Mouse (Mus musculus) neural tube, embryonic 14.5 days (tissue): ENCODE measurements around the gene Ski. TPM values are rescaled to one million over a fixed set of nuclear protein-coding genes. Genes with fewer than 3 reads are reported as not detected.

Source experiments
- ATAC-seq: fragments of 200-750 bp; cut with Nextera tagmentation; 2 replicates; pipeline ENCODE4 v1.8.0; 2017; ENCODE audit warnings: low read depth, mild to moderate bottlenecking, moderate TSS enrichment, moderate library complexity
- H3K27ac ChIP-seq: fragments of 300-500 bp; sonication (generic); 2 replicates; pipeline ENCODE4 v1.5.1; 2014; ENCODE audit warnings: low read depth, mild to moderate bottlenecking, control low read depth, low read length, moderate library complexity, mixed read lengths
- H3K27me3 ChIP-seq: fragments of 300-500 bp; sonication (generic); 2 replicates; pipeline ENCODE4 v1.6.1; 2014; ENCODE audit warnings: low read length; ENCODE audit not compliant: control insufficient read depth, insufficient read depth
- H3K36me3 ChIP-seq: fragments of 300-500 bp; sonication (generic); 2 replicates; pipeline ENCODE4 v1.6.1; 2014; ENCODE audit warnings: low read length, mixed read lengths; ENCODE audit not compliant: control insufficient read depth, insufficient read depth
- H3K4me1 ChIP-seq: fragments of 300-500 bp; sonication (generic); 2 replicates; pipeline ENCODE4 v1.6.1; 2014; ENCODE audit warnings: low read length; ENCODE audit not compliant: control insufficient read depth, insufficient read depth
- H3K4me2 ChIP-seq: fragments of 300-500 bp; sonication (generic); 2 replicates; pipeline ENCODE4 v1.6.1; 2014; ENCODE audit warnings: mild to moderate bottlenecking, low read depth, low read length, control low read depth
- H3K4me3 ChIP-seq: fragments of 300-500 bp; sonication (generic); 2 replicates; pipeline ENCODE4 v1.5.1; 2014; ENCODE audit warnings: low read depth, low read length, control low read depth, mixed read lengths
- H3K9ac ChIP-seq: fragments of 300-500 bp; sonication (generic); replicated peaks from 2 replicates; pipeline ENCODE4 v1.6.1; 2014; ENCODE audit warnings: low read depth, mild to moderate bottlenecking, control low read depth, low read length, mixed read lengths
- H3K9me3 ChIP-seq: fragments of 300-500 bp; sonication (generic); 2 replicates; pipeline ENCODE4 v1.6.1; 2016; ENCODE audit warnings: low read length; ENCODE audit not compliant: control insufficient read depth
- whole genome bisulfite sequencing: fragments of 180-500 bp; shearing (Covaris S2); extraction: QIAGEN DNeasy Blood & Tissue Kit; methylation state at CpG from one replicate; pipeline ENCODE4 v1.1.7; 2014; 5-methylcytosine and 5-hydroxymethylcytosine counted together
- polyA plus RNA-seq: library from polyadenylated mRNA; unstranded; fragments of >200 nt; fragmentation: Nextera tagmentation; extraction: Ambion mirVana; gene quantifications from 2 replicates; pipeline ENCODE4 v1.2.1, GENCODE M21; 2014

Ski gene
- polyA plus RNA-seq, 1 experiment from 2014 or later, result 16.8 TPM

DNA sequence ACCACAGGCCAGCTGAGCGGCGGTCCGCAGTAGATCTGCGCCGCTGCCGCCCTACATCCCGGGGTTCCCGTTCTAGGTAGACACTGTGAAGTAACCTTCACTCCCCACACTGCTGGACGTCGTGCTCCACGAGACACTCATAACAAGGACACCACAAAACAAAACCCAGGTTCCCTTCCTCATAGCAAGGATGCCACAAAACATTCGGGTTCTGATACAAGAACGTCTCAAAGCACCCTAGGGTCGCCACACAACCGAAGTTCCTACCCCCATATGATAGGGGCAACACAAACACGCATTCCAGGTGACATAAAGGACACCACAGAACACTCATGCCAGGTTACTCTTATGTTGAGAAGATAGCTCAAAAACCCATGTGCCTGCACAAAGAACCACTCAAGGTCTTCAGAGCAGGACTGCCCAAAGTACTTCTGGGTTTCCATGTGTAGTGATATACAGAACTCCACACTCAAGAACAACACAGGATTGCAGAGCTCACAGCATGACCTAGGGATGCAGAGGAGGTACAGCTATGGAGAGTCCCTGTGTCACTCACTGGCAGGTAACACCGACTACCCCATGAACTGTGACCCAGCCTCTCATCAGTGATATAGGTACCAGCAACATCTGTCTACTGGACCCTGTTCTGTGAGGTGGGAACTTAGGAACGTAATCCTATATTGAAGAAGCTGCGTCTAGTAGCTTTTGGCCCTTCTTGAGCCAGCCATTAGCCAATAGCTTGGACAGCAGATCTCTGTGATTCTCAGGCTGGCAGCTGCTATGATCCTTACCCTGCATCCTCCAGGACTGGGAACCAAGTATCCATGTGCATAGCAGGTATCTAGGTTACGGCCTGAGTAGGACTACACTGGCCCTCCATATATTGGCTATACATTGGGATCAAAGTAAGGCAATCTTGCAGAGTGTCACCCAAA is 1.5 kb upstream of the Ski start:
- Histone ChIP-seq H3K27me3 (no peaks in the 10 kb centered on the region), H3K9me3 (no peaks in the 10 kb centered on the region), H3K4me2 (peak overlapping the region; percentile 49), H3K4me3 (peak overlapping the region; percentile 42), H3K4me1 (peaks cover 19% of the 10 kb centered on the region), H3K36me3 (no peaks in the 10 kb centered on the region), H3K9ac (peak overlapping the region; percentile 87), H3K27ac (peak overlapping the region; percentile 98)
- no peak; the same call in 1 of the 2 replicates for ATAC-seq
- WGBS, result 35% methylated on average over 20 of the region's 20 CpGs

DNA sequence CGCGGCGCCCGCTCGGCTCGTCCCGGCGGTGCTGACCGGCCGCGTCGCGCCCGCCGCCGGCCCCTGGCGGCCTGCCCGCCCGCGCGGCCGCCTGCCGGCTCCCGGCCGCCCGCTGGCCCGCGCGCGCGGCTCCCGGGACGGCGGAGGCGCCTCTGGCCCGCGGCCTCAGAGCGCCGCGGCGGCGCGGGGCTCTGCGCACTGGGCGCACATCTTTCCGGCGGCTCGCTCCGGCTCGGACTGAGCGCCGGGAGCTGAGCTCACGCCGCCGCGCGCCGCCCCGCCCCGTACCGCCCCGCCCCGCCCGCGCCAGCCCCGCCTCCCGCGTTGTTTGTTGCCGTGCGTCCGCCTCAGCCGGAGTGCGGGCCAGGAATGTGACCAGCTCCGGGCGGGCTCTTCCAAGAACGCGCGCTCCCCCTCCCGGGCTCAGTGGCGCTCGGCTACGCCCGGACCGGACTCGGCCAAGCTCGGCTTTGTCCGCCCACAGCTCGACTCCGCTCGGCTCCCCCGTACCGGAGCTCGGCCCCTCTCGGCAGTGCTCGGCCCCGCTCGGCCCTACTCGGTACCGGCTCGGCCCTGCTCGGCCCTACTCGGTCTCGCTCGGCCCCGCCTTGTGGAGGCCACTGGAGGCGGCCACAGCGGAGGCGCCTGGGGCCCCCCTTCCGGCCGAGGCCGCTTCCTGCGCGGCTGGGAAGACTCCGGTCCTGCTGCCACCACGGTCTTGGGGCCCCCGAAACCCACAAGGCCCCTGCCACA is 625 bp upstream of the Ski start:
- peaks cover 28% of the 10 kb centered on the region for H3K4me1 ChIP-seq
- peak overlapping the region; percentile 98 for H3K27ac ChIP-seq
- peak overlapping the region; percentile 96 for H3K9ac ChIP-seq
- WGBS, result under 1% methylated on average over 64 of the region's 116 CpGs
- peak overlapping the region; percentile 49 for H3K4me2 ChIP-seq
- H3K4me3 ChIP-seq, result peak overlapping the region; percentile 83
- peak; percentile 99 for ATAC-seq
- H3K36me3 ChIP-seq, result no peaks in the 10 kb centered on the region
- no peaks in the 10 kb centered on the region for H3K27me3 ChIP-seq
- H3K9me3 ChIP-seq, result no peaks in the 10 kb centered on the region

DNA sequence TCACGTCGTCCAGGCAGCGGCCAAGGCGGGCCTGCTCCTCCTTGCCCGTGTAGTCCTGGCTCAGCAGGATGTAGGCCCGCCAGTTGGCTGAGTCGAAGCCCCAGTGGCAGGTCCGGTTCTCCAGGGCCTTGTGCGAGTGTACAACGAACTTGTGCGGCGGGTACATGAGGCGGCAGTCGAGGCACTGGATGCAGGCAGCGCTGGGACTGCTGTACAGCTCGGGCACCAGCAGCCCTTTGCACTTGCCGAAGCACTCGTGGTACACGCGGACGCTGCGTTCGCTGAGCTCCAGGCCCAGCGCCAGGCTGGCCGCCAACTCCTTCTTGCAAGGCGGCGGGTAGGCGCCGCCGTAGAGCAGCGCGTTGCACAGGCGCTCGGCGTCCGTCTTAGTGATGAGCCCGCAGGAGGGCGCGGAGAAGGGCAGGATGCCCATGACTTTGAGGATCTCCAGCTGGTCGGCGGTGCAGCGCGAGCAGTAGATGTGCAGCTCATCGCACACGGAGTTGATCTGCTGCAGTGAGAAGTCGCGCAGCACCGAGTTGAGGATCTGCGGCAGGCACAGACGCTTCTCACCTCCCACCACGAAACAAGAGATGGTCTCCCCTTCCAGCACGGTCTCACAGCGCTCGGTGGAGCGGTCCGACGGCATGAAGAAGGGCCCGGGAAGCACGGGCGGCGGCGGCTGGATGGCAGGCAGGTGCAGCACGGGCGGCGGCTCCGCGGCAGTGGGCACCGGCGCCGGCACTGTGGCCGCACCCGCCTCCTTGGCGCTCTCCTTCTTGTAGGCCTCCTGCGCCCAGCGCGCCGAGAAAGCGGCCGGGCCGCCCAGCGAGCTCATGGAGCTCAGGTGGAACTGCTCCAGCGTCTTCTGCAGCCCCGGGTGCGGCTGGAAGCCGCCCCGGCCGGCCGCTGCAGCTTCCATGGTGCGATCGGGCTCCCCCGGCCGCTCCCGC is 517 bp downstream of the Ski start:
- H3K4me1 ChIP-seq, result peaks cover 39% of the 10 kb centered on the region
- no peak for ATAC-seq
- WGBS, result under 1% methylated on average over 75 of the region's 93 CpGs
- H3K9ac ChIP-seq, result peak overlapping the region; percentile 96
- peak overlapping the region; percentile 78 for H3K4me2 ChIP-seq
- H3K27ac ChIP-seq, result peak overlapping the region; percentile 68
- peak overlapping the region; percentile 83 for H3K4me3 ChIP-seq
- H3K36me3 ChIP-seq, result no peaks in the 10 kb centered on the region
- no peaks in the 10 kb centered on the region for H3K9me3 ChIP-seq
- no peaks in the 10 kb centered on the region for H3K27me3 ChIP-seq

GRCm38 (mm10) chr4:155221106-155221505 is 1.3 kb downstream of the Ski start:
- H3K9ac ChIP-seq, result peak overlapping the region; percentile 96
- no peaks in the 10 kb centered on the region for H3K36me3 ChIP-seq
- WGBS, result under 1% methylated on average over 7 of the region's 7 CpGs
- H3K4me3 ChIP-seq, result peak overlapping the region; percentile 83
- ATAC-seq, result no peak
- no peaks in the 10 kb centered on the region for H3K27me3 ChIP-seq
- peaks cover 45% of the 10 kb centered on the region for H3K4me1 ChIP-seq
- H3K9me3 ChIP-seq, result no peaks in the 10 kb centered on the region
- H3K4me2 ChIP-seq, result peak overlapping the region; percentile 78
- H3K27ac ChIP-seq, result peak overlapping the region; percentile 1

DNA sequence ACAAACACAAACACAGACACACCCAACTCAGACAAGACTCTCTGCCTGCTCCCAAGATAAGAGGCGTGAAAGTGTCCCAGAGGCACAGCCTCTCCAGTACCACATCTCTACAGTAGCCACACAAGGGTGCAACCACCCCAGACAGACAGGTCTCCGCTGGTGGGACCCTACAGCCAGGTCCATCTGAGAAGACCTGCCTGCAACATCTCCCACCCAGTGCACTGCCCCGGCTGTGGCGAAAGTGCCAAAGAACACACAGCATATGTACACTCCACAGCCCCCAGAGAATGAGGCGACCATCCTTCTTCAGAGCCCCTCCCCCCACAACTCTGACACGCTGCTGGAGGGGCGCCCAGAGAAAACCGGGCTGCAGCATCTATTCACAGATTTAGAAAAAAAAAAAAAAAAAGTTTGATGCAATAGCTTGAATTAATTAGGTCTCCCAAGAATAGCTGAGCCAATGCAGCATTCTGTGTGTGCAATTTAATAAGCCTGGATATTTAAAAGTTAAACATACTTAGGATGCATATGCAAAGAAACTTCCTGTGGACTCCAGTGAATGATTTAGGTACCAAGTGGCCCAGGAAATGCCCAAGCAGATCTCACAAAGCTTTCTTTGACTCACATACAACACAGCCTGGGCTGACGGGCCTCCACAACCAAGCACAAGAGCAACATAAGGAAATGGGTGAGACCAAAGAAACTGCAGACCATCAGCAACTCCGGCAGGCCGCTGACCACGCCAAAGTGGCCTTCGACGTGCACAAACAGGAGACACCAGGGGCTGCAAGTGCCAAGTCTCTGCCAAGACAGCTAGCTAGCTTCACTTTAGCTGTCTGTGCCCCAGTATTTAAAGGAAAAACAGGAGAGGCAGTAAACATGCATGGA is 1.9 kb downstream of the Ski start:
- no peak for ATAC-seq
- Histone ChIP-seq H3K27me3 (no peaks in the 10 kb centered on the region), H3K4me3 (peak overlapping the region; percentile 83), H3K4me2 (peak overlapping the region; percentile 78), H3K9me3 (no peaks in the 10 kb centered on the region), H3K36me3 (no peaks in the 10 kb centered on the region), H3K9ac (peak overlapping the region; percentile 96), H3K27ac (peak overlapping the region; percentile 1), H3K4me1 (peaks cover 52% of the 10 kb centered on the region)
- 3% methylated on average over 14 of the region's 14 CpGs for WGBS

- Histone ChIP-seq H3K36me3 (no peaks in the 10 kb centered on the region), H3K4me2 (peak overlapping the region; percentile 78), H3K9ac (peak overlapping the region; percentile 13), H3K27ac (no peak overlapping the region), H3K4me3 (peak overlapping the region; percentile 83), H3K9me3 (no peaks in the 10 kb centered on the region), H3K27me3 (no peaks in the 10 kb centered on the region), H3K4me1 (peaks cover 61% of the 10 kb centered on the region)
- WGBS, result 49% methylated on average over 12 of the region's 12 CpGs
- no peak for ATAC-seq
These were observed 2.9 kb downstream of the Ski start for GRCm38 (mm10) chr4:155219271-155220212.

- Histone ChIP-seq H3K4me2 (peak overlapping the region; percentile 78), H3K27me3 (no peaks in the 10 kb centered on the region), H3K36me3 (no peaks in the 10 kb centered on the region), H3K27ac (no peak overlapping the region), H3K4me3 (peak overlapping the region; percentile 83; the same call in 1 of the 2 replicates), H3K4me1 (peaks cover 69% of the 10 kb centered on the region), H3K9me3 (no peaks in the 10 kb centered on the region), H3K9ac (no peak overlapping the region)
- WGBS, result 71% methylated on average over 9 of the region's 9 CpGs
- no peak for ATAC-seq
These were observed 4.2 kb downstream of the Ski start for GRCm38 (mm10) chr4:155218104-155218732.
